Mouse (Mus musculus): Measurements from ENCODE around the gene Tprg.
A peak's percentile ranks its signal among the peaks of the same experiment; 100 is the strongest.

Tprg gene

GRCm38 (mm10) chr16:25286517-25286916 is at the start of gene Tprg:
Gene Tprg, plus strand, starts transcription at chr16:25286817.
- DNase-seq = no peak

DNA sequence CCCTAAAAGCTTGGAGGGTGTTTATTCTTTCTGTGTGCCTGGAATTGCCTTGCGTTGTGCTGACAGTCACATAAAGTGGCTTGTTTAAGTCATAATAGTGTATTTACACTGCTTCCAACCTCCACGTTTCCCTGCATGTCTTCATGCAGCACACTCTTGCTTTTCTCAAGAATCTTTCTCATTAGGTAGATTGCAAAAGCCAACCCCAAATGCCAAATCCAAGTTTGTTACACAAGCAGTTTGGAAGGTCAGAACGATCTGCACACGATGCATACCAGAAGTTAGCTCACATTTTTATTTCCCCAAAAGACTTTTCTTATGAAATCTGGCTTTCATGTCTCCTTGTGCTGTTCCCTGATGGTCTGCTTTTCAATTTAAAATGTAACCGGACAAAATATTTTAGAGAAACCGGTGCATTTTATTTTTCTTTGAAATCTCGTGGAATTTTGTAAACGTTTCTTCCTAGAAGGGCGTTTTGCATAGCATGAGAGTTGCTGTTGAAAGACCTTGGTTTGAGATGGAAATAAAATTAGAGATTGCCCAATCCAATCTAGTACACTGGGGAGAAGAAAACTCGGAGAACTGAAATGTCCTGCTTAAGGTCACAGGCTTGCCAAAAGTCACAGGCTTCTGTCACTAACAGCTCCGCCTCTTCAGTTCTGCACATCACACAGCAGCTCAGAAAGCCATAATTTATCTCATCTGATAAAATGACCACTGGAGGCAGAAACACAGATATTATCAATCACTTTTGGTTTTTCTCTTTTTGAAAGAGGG is 48.2 kb upstream of the Tprg start:
- DNase-seq = no peak

GRCm38 (mm10) chr16:25248889-25249288 is 37.7 kb upstream of the Tprg start:
- peak in 1 of 2 experiments; percentile 5 for DNase-seq

DNA sequence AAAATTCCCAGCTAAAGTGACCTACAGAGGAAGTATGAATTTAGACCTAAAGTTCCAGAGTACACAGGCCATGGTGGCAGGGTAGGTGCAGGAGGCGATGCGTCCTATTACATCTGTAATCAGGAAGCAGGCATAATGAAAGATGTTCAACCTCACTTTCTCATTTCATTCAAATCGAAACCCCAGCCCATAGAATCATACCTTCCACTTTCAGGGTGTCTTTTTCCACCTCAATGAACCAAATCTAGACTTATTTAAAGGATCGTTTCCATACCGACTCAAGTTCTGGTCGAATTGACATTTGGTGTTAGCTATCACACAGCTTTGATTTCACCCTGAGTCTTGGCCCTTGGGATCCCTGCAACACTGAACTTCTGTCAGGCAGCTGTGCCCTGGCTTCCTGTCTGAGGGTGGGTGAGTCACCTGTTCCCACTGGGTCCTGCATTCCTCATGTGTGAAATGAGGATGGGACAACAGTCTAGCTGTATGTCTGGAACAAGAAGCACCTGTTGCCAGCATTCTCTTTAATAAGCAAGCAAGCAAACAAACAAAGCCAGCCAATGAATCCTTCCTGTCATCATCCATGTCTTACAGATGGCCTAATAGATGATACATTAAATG is 36.4 kb upstream of the Tprg start:
- no peak for DNase-seq

- DNase-seq = no peak
Observed at GRCm38 (mm10) chr16:25251080-25251479, 35.5 kb upstream of the Tprg start.

- DNase-seq = no peak
Observed at GRCm38 (mm10) chr16:25254646-25255045, 32.0 kb upstream of the Tprg start.

DNA sequence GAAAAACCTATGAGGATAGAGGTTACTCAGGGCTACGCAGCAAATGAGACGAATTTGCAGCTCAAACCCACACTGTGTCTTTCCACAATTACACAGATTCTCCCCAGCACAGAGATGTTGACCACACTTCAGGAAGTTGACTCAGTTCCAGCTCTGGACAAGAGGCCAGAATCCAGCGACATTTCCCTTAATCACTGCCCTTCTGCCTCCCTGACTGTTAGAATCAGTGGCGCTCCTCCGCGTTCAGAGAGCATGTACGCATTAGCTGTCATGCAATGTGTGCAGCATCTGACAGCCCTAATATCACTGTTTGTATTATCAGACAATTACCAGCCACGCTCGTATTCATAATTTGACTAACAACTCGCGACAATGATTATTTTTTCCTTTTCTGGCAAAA is 31.4 kb upstream of the Tprg start:
- no peak for DNase-seq

GRCm38 (mm10) chr16:25255603-25256260 is 30.9 kb upstream of the Tprg start:
- no peak for DNase-seq

- no peak for DNase-seq
Observed at GRCm38 (mm10) chr16:25262306-25262705, 24.3 kb upstream of the Tprg start.

DNA sequence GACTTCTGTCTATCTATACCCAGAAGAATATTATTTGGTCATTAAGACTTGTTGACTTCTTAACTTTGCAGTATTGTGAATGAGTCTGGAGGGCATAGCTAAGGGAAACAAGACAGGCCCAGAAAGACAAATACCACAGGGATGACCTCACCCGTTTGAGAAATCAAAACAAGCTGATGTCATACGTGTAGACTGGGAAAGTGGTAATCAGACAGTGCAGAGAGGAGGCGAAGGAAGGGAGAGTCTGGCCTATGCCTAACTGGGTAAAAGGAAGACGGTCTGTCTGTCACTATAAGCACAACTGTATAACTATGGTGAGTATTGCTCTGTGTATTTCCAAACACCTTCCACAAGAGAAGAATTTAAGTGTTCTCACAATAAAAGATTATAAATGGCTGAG is 23.7 kb upstream of the Tprg start:
- no peak for DNase-seq

GRCm38 (mm10) chr16:25263520-25264149 is 23.0 kb upstream of the Tprg start:
- DNase-seq = peak; percentile 73 to 79

DNA sequence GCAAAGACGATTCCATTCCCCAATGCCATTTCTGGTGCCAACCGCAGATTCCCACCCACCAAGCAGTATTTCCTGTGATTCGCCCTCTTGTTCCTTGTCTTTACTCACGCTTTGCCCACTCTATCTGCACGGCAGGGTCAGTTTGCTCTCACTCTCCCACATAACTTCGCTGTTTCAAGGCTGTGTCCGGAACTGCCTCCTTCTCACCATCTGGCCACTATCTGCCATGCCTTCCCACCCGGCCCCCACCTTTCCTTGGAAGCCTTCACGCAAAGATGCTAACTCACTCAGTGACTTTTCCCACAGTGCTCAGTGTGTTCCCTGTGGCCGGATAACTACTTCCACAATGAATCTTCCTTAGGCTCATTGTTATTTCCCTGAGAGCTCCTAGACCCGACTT is 21.4 kb upstream of the Tprg start:
- no peak for DNase-seq

DNA sequence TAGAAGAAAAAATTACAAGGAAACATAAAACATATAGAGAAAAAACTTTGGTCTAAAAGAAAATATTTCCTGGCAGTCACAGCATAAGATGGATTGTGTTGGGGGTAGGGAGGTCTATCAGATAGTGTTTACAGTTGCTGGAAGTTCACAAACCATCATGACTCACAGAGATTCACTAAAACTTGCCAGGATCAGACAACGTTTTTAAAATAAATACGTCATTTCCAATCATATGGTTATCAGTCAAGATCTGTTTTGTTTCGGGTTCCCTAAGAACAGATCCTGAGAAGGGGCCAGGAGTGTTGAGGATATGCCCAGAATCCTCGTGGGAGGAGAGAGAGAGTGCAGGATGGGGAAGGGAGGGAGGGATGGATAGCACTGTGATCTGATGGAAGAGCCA is 18.3 kb upstream of the Tprg start:
- no peak for DNase-seq

GRCm38 (mm10) chr16:25282563-25282962 is 4.1 kb upstream of the Tprg start:
- DNase-seq = no peak

DNA sequence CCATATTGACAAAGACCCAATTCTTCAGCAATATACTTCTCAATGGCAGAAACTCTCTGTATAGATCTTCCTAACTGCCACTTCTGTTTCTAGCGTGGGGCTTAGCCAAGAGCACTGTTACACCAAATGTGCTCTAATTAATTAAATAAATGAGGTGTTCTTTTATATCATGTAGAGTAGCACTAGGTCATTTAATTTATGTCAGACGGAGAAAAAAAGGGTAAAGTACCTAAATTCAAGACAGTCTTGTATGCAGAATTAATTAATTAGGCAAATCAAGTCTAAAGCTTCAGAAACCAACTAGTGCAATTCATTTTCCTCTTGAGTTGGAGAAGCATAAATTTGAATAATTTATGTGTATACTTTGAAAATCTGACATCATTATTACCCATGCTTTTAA is 7.1 kb downstream of the Tprg start:
- DNase-seq = no peak

DNA sequence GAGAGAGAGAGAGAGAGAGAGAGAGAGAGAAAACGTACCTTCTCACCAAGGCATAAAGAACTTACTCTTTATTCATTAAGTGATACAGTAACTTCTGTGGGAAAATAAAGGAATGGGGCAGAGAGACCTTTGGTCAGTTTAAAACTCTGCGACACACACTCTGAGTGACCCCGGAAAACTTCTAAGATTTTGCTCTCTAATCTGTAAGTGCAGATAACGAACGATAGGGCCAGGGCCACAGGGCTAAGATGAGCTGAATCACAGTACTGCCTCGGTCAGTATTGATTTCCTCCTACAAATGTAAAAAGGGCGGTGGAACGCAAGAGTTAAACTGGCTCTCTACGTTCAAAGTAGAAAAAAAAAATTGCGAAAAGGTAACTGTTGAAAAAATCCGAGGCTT is 8.9 kb downstream of the Tprg start:
- no peak for DNase-seq

- DNase-seq = no peak
Observed at GRCm38 (mm10) chr16:25296746-25297145, 10.1 kb downstream of the Tprg start.

- DNase-seq = no peak
Observed at GRCm38 (mm10) chr16:25298204-25298603, 11.6 kb downstream of the Tprg start.

GRCm38 (mm10) chr16:25302616-25303015 is 16.0 kb downstream of the Tprg start:
- DNase-seq = no peak

GRCm38 (mm10) chr16:25314006-25314405 is 27.4 kb downstream of the Tprg start:
- no peak for DNase-seq

DNA sequence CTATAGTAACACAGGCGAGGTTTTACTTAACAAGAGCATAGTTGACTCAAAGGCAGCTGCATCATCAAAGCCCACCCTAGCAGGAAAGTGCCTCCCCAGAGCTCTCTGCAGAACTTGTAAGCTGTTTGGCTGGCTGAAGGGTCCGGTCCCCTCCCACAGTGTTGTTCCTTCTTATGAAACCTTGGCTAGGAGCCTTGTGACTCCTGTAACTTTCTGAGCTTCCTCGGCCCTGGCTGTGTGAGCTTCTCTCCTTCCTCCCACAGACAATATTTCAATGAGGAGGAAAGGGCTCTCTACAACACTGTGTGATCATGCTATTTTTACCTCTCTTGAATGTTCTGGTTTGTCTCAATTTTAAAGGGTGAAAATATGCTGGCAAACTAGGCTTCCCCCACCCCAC is 28.5 kb downstream of the Tprg start:
- DNase-seq = no peak

DNA sequence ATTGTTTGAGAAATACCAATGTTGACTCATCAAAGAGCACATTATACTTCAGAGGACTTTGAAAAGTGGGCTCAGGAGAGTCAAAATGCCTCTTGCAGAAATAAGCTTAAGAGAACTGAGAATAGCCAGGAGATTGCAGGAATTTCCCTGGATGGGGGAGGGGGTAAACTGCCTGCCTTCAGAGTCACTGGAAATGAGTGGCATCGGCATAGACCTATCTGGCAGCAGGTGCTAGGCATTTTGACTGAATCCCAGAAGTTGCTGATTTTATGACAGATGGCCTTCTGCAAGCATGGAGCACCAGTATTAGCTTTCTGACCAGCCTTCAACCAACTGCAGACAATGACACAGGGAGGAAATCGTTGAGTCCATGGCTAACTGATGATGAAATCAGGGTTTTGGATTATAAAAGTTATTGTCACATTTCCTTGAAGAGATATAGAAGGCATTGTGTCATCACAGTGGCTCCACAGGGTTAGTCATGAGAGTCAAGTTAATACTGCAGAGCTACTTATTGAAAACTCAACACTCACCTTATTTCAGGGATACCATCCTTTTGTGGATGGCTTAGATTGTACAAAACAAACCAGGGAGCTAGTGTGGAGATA is 39.1 kb downstream of the Tprg start:
- no peak for DNase-seq

Data from thymus, postnatal 36 days (tissue).